Mouse (Mus musculus) olfactory bulb, adult 2 months (tissue): ENCODE measurements around the gene Fam49a.

ENCODE experiments used
- CTCF ChIP-seq: fragments of 200-500 bp; IDR thresholded peaks from 2 replicates; pipeline ENCODE4 v1.5.1; 2012; ENCODE audit warnings: low read depth, mild to moderate bottlenecking, low read length, moderate library complexity; ENCODE audit not compliant: insufficient read depth
- POLR2A ChIP-seq: fragments of 200-500 bp; IDR thresholded peaks from 2 replicates; pipeline ENCODE4 v1.6.1; 2012; ENCODE audit warnings: mild to moderate bottlenecking, low read depth, low read length, moderate library complexity; ENCODE audit not compliant: insufficient read depth

- TF ChIP-seq CTCF (no peak), POLR2A (no peak)
These were observed 37.4 kb downstream of the Fam49a start for GRCm38 (mm10) chr12:12299303-12299702.
